Mouse (Mus musculus) G1E (cell line): ENCODE measurements around the gene Zswim1.

Experiments
- CTCF ChIP-seq: IDR thresholded peaks from 2 replicates; pipeline ENCODE4 v1.5.1; 2012; ENCODE audit warnings: low read depth, low read length, inconsistent platforms, mixed read lengths
- GATA1 ChIP-seq: IDR thresholded peaks from 2 replicates; pipeline ENCODE4 v1.6.1; 2012; ENCODE audit warnings: borderline replicate concordance, low read length, inconsistent platforms, mixed read lengths
- POLR2AphosphoS5 ChIP-seq: IDR thresholded peaks from 2 replicates; pipeline ENCODE4 v1.6.1; 2012; ENCODE audit warnings: low read depth, low read length, inconsistent platforms; ENCODE audit not compliant: insufficient replicate concordance
- TAL1 ChIP-seq: conservative IDR thresholded peaks from 2 replicates; pipeline ENCODE4 v1.6.1; 2012; ENCODE audit warnings: low read depth, low read length, inconsistent platforms, mixed read lengths

DNA sequence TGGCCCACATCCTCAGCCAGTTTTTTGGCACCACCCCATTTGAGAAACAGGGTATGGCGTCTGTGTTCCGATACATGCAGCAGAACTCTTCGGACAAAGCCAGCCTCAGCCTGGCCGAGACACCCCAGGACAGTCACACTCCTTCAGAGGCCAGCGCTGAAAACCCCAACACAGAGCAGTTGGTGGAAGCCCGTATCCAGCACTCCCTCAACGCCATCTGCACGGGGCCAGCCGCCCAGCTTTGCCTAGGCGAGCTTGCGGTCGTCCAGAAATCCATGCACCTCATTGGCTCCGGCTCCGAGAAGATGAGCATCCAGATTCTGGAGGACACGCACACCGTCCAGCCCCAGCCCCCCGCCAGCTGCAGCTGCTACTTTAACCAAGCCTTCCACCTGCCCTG lies 3.0 kb downstream of the Zswim1 start:
- no peak for TF ChIP-seq CTCF
- no peak for TF ChIP-seq GATA1
- TF ChIP-seq POLR2AphosphoS5, result no peak
- TF ChIP-seq TAL1, result no peak
